Mouse (Mus musculus) heart, adult 2 months (tissue): Measurements from ENCODE around the gene Galnt11. TPM values are rescaled to one million over a fixed set of nuclear protein-coding genes. Genes with fewer than 3 reads are reported as not detected.

ENCODE experiments used
- DNase-seq, 2 experiments: peaks; one replicate each; pipeline ENCODE4 v3.0.0; 2021
- H3K27ac ChIP-seq: fragments of 200-600 bp; 2 replicates; pipeline ENCODE4 v1.8.1; 2022
- H3K27me3 ChIP-seq: fragments of 200-500 bp; 2 replicates; pipeline ENCODE4 v1.6.1; 2012; ENCODE audit warnings: mild to moderate bottlenecking, low read length, inconsistent platforms, mixed read lengths; ENCODE audit not compliant: control insufficient read depth, insufficient read depth
- H3K36me3 ChIP-seq: fragments of 200-500 bp; 2 replicates; pipeline ENCODE4 v1.6.1; 2012; ENCODE audit warnings: low read length, inconsistent platforms; ENCODE audit not compliant: control insufficient read depth, insufficient read depth
- H3K4me1 ChIP-seq: fragments of 200-500 bp; 2 replicates; pipeline ENCODE4 v1.6.1; 2011; ENCODE audit warnings: low read length; ENCODE audit not compliant: control insufficient read depth, insufficient read depth
- H3K4me3 ChIP-seq: fragments of 200-600 bp; 2 replicates; pipeline ENCODE4 v1.8.1; 2022
- H3K79me2 ChIP-seq: fragments of 200-500 bp; replicated peaks from 2 replicates; pipeline ENCODE4 v1.6.1; 2012; ENCODE audit warnings: mild to moderate bottlenecking, inconsistent platforms, low read length, moderate library complexity, mixed read lengths; ENCODE audit not compliant: control insufficient read depth, insufficient read depth
- H3K9ac ChIP-seq: fragments of 200-500 bp; 2 replicates; pipeline ENCODE4 v1.6.1; 2012; ENCODE audit warnings: low read depth, mild to moderate bottlenecking, control low read depth, inconsistent platforms, low read length, mixed read lengths
- CTCF ChIP-seq: fragments of 200-600 bp; IDR thresholded peaks from 2 replicates; pipeline ENCODE4 v1.8.1; 2022; ENCODE audit warnings: antibody characterized with exemption, mild to moderate bottlenecking, moderate library complexity
- EP300 ChIP-seq: fragments of 200-500 bp; IDR thresholded peaks from 2 replicates; pipeline ENCODE4 v1.6.1; 2011; ENCODE audit warnings: low read depth, low read length, control low read depth; ENCODE audit not compliant: insufficient read depth
- POLR2A ChIP-seq: fragments of 200-500 bp; IDR thresholded peaks from 2 replicates; pipeline ENCODE4 v1.6.1; 2011; ENCODE audit warnings: mild to moderate bottlenecking, low read depth, low read length, control low read depth; ENCODE audit not compliant: insufficient read depth
- WGBS: fragments of 180-500 bp; shearing (Covaris S2); methylation state at CpG from one replicate; pipeline ENCODE4 v1.1.7; 2018; 5-methylcytosine and 5-hydroxymethylcytosine counted together
- intact Hi-C: fragments of 180-260 bp; cut with DNase I; formaldehyde crosslinking; loops from one replicate; pipeline ENCODE4 v1.15.1; 2025
- polyA plus RNA-seq: library from polyadenylated mRNA; depleted of rRNA; stranded (reverse); fragments of >200 nt; gene quantifications from 2 replicates; pipeline ENCODE4 v1.2.3, GENCODE M21; 2012
- total RNA-seq, 2 experiments: library from RNA; stranded (reverse); gene quantifications; 2 replicates each; pipeline ENCODE4 v1.2.3; 2021

The Galnt11 gene
- total and polyA plus RNA-seq, 3 experiments: 14.2 to 21.1 (median 19.9) TPM

- DNase-seq: no peak
- H3K27ac ChIP-seq: no peak overlapping the region
- H3K79me2 ChIP-seq: no peaks in the 10 kb centered on the region
- WGBS: 72% methylated on average over 7 of the region's 7 CpGs
- intact Hi-C loops: no loop called here
- H3K27me3 ChIP-seq: no peaks in the 10 kb centered on the region
- no peak overlapping the region for H3K9ac ChIP-seq
- H3K4me1 ChIP-seq: no peaks in the 10 kb centered on the region
- TF ChIP-seq POLR2A (no peak), EP300 (no peak), CTCF (no peak)
- H3K36me3 ChIP-seq: no peaks in the 10 kb centered on the region
- H3K4me3 ChIP-seq: no peak overlapping the region
Observed at GRCm38 (mm10) chr5:25262266-25262665, 40.6 kb downstream of the Galnt11 start.

GRCm38 (mm10) chr5:25268258-25268888, 46.7 kb downstream of the Galnt11 start:
- Histone ChIP-seq H3K27me3 (no peaks in the 10 kb centered on the region), H3K4me1 (no peaks in the 10 kb centered on the region), H3K36me3 (no peaks in the 10 kb centered on the region), H3K9ac (no peak overlapping the region), H3K27ac (no peak overlapping the region), H3K79me2 (no peaks in the 10 kb centered on the region), H3K4me3 (no peak overlapping the region)
- WGBS: 86% methylated on average over 4 of the region's 4 CpGs
- intact Hi-C loops: no loop called here
- DNase-seq: no peak
- TF ChIP-seq EP300: no peak
- TF ChIP-seq CTCF: no peak
- TF ChIP-seq POLR2A: no peak

DNA sequence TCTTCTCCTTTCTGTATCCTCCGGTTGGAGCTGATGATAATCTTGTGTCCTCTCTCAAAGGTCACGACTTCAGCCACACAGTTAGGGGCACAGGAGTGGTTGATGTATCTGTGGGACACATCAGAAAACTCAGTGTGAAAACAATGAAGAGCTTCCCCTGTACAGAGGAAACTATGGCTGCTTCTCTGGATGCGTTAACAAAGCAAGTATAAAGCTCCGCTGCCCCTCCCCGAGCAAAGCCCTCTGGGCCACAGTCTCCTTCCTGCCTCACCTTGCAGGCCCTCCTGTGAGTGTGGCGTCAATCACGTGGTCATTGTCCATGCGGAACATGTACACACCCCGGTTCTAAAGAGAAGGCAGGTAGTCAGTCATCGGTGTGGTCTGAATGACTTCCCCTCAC, 53.9 kb downstream of the Galnt11 start:
- H3K36me3 ChIP-seq: peaks cover 2% of the 10 kb centered on the region
- no peaks in the 10 kb centered on the region for H3K79me2 ChIP-seq
- DNase-seq: no peak
- TF ChIP-seq POLR2A: no peak
- no peak for TF ChIP-seq CTCF
- no peak for TF ChIP-seq EP300
- H3K27ac ChIP-seq: no peak overlapping the region
- intact Hi-C loops: no loop called here
- WGBS: 85% methylated on average over 10 of the region's 10 CpGs
- H3K4me1 ChIP-seq: no peaks in the 10 kb centered on the region; the same call in 1 of the 2 replicates
- H3K9ac ChIP-seq: no peak overlapping the region
- no peak overlapping the region for H3K4me3 ChIP-seq
- no peaks in the 10 kb centered on the region for H3K27me3 ChIP-seq

- intact Hi-C loops: no loop called here
- no peak overlapping the region for H3K9ac ChIP-seq
- H3K4me3 ChIP-seq: no peak overlapping the region
- DNase-seq: no peak
- 64% methylated on average over 6 of the region's 6 CpGs for WGBS
- no peaks in the 10 kb centered on the region for H3K79me2 ChIP-seq
- no peak overlapping the region; the same call in 1 of the 2 replicates for H3K27ac ChIP-seq
- H3K36me3 ChIP-seq: peaks cover 5% of the 10 kb centered on the region
- H3K4me1 ChIP-seq: no peaks in the 10 kb centered on the region; the same call in 1 of the 2 replicates
- H3K27me3 ChIP-seq: no peaks in the 10 kb centered on the region
- TF ChIP-seq EP300 (no peak), POLR2A (no peak), CTCF (no peak)
Observed at GRCm38 (mm10) chr5:25276365-25276764, 54.7 kb downstream of the Galnt11 start.

DNA sequence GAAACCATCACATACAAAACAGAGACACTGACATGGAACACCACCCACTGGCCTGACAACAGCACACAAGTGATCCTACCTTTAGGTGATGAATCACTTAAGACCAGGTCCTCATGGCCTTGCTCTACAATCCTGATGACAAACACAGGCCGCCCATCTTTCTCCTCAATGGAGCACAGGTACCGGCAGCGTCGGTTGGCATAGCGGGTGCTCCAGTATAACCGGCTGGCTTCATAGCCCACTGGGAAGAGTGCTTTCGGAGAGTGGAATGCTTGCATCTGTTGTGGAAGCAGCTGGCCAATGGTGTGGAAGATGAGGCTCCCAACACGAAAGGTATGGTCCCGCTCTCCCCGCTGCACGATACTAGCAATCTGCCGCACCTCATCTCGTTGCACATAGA, 62.3 kb downstream of the Galnt11 start:
- TF ChIP-seq CTCF: no peak
- no peak for TF ChIP-seq EP300
- TF ChIP-seq POLR2A: no peak
- no peak overlapping the region for H3K27ac ChIP-seq
- H3K9ac ChIP-seq: no peak overlapping the region
- H3K36me3 ChIP-seq: peaks cover 9% of the 10 kb centered on the region
- H3K4me1 ChIP-seq: no peaks in the 10 kb centered on the region
- no peak overlapping the region for H3K4me3 ChIP-seq
- no peak for DNase-seq
- H3K79me2 ChIP-seq: no peaks in the 10 kb centered on the region
- H3K27me3 ChIP-seq: no peaks in the 10 kb centered on the region
- WGBS: 96% methylated on average over 13 of the region's 13 CpGs
- intact Hi-C loops: no loop called here

DNA sequence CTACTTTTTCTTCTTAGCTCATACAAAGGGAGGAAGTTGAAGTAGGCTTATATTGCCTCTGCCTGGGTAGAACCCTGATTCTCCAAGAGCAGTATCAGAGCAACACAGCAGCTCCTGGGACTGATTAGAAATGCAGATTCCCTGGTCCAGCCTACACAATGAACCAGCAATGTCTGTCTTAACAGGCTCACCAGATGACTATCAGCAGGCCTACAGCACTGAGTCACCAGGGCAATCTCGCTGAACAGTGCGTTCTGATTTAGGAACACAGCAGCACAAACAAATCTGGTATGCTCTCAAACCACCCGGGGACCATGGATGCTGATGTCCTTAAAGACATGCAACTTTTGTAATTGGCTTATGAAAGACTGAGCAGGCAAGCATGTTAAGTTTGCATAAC, 75.1 kb downstream of the Galnt11 start:
- Histone ChIP-seq H3K27ac (no peak overlapping the region), H3K36me3 (peaks cover 11% of the 10 kb centered on the region), H3K27me3 (no peaks in the 10 kb centered on the region), H3K4me3 (no peak overlapping the region), H3K9ac (no peak overlapping the region), H3K79me2 (no peaks in the 10 kb centered on the region; the same call in 1 of the 2 replicates), H3K4me1 (peaks cover 5% of the 10 kb centered on the region)
- 24% methylated on average over 3 of the region's 3 CpGs for WGBS
- intact Hi-C loops: no loop called here
- TF ChIP-seq EP300 (no peak), POLR2A (no peak), CTCF (no peak)
- no peak for DNase-seq
